Mouse (Mus musculus) CD4-positive naive resting alpha-beta T cell, adult 57 days (primary cell): ENCODE measurements around the gene Crb2. TPM values are rescaled to one million over a fixed set of nuclear protein-coding genes. Genes with fewer than 3 reads are reported as not detected.

ENCODE experiments used
- total RNA-seq: library from RNA; stranded (reverse); gene quantifications from one replicate; pipeline ENCODE4 v1.2.4, GENCODE M21; 2023

Gene Crb2
- total RNA-seq = 0.15 TPM

DNA sequence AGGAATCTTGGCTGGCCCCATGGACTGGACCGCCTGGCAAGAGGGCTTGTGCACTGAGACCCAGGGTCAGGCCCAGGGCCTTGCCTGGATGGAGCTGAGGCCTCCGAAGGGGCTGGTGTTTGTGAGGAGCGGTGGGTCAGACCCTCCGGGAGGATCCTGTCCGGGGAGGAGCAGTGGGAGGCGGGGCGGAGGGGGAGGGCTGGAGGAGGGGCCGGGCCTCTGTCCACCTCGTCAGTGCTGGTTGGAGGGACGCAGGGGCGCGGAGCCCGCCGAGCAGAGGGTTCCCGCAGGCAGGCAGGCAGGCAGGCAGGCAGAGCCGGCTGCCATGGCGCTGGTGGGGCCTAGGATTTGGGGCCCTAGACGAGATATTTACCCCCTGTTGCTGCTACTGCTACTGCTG lies at the start of gene Crb2:
TSS of gene Crb2 (plus strand) at position 234 of the 400 bp plus-strand sequence.

Other genes with a start within 250 kb of the Crb2 start
- gene Strbp, start 72.4 kb upstream of the Crb2 start, total RNA-seq = 40.1 TPM